Mouse (Mus musculus): ENCODE results near the gene Ms4a4d.
"Not testable (repeated sequence)": the region's sequence is repeated elsewhere in the genome, so short reads cannot be mapped to it uniquely, and the experiment has no call there.

The Ms4a4d gene

GRCm38 (mm10) chr19:11536593-11536992 lies at the start of gene Ms4a4d:
Ms4a4d (plus strand) TSS chr19:11536801.
- in situ Hi-C loops (cut with MboI, MseI) = no loop called here

GRCm38 (mm10) chr19:11491406-11492189 lies 45.0 kb upstream of the Ms4a4d start:
- in situ Hi-C loops (cut with MboI, MseI) = loop anchor here in 1 of 2 experiments (5.0 to 10.0 kb wide), 2 partner anchors 129 to 747 kb away; no protein-coding TSS in a partner anchor

GRCm38 (mm10) chr19:11492671-11493070 lies 43.9 kb upstream of the Ms4a4d start:
- in situ Hi-C loops (cut with MboI, MseI) = loop anchor here in 1 of 2 experiments (5.0 to 10.0 kb wide), 2 partner anchors 130 to 748 kb away; no protein-coding TSS in a partner anchor

GRCm38 (mm10) chr19:11494519-11494918 lies 42.1 kb upstream of the Ms4a4d start:
- in situ Hi-C loops (cut with MboI, MseI) = loop anchor here in 1 of 2 experiments (5.0 to 10.0 kb wide), 2 partner anchors 132 to 750 kb away; no protein-coding TSS in a partner anchor

GRCm38 (mm10) chr19:11496361-11496760 lies 40.2 kb upstream of the Ms4a4d start:
- in situ Hi-C loops (cut with MboI, MseI) = loop anchor here in 1 of 2 experiments (10.0 kb wide), 1 partner anchor 752 kb away; no protein-coding TSS in a partner anchor

GRCm38 (mm10) chr19:11497300-11497699 lies 39.3 kb upstream of the Ms4a4d start:
- in situ Hi-C loops (cut with MboI, MseI) = loop anchor here in 1 of 2 experiments (10.0 kb wide), 1 partner anchor 752 kb away; no protein-coding TSS in a partner anchor

GRCm38 (mm10) chr19:11500796-11501195 lies 35.8 kb upstream of the Ms4a4d start:
- in situ Hi-C loops (cut with MboI, MseI) = loop anchor here in 1 of 2 experiments (25.0 kb wide), 1 partner anchor 512 kb away; no protein-coding TSS in a partner anchor

- in situ Hi-C loops (cut with MboI, MseI) = loop anchor here in 1 of 2 experiments (25.0 kb wide), 1 partner anchor 511 kb away; no protein-coding TSS in a partner anchor
Observed at GRCm38 (mm10) chr19:11501326-11501725, 35.3 kb upstream of the Ms4a4d start.

- in situ Hi-C loops (cut with MboI, MseI) = loop anchor here in 1 of 2 experiments (25.0 kb wide), 1 partner anchor 507 kb away; no protein-coding TSS in a partner anchor
Observed at GRCm38 (mm10) chr19:11504857-11505256, 31.7 kb upstream of the Ms4a4d start.

GRCm38 (mm10) chr19:11513458-11513857 lies 23.1 kb upstream of the Ms4a4d start:
- in situ Hi-C loops (cut with MboI, MseI) = loop anchor here in 1 of 2 experiments (25.0 kb wide), 1 partner anchor 499 kb away; no protein-coding TSS in a partner anchor

- in situ Hi-C loops (cut with MboI, MseI) = loop anchor here (5.0 to 25.0 kb wide), 2 partner anchors 491 to 496 kb away; no protein-coding TSS in a partner anchor
Observed at GRCm38 (mm10) chr19:11516246-11516645, 20.4 kb upstream of the Ms4a4d start, which contains the start of gene Ms4a6b. Ms4a6b (plus strand) TSS chr19:11516512.

GRCm38 (mm10) chr19:11516845-11517244 lies 19.8 kb upstream of the Ms4a4d start:
- in situ Hi-C loops (cut with MboI, MseI) = loop anchor here (5.0 to 25.0 kb wide), 2 partner anchors 490 to 495 kb away; no protein-coding TSS in a partner anchor

GRCm38 (mm10) chr19:11517373-11517772 lies 19.2 kb upstream of the Ms4a4d start:
- in situ Hi-C loops (cut with MboI, MseI) = loop anchor here (5.0 to 25.0 kb wide), 2 partner anchors 490 to 495 kb away; no protein-coding TSS in a partner anchor

- in situ Hi-C loops (cut with MboI, MseI) = loop anchor here (5.0 to 25.0 kb wide), 2 partner anchors 489 to 494 kb away; no protein-coding TSS in a partner anchor
Observed at GRCm38 (mm10) chr19:11518356-11518755, 18.2 kb upstream of the Ms4a4d start.

- in situ Hi-C loops (cut with MboI, MseI) = loop anchor here (5.0 to 25.0 kb wide), 3 partner anchors 82 to 492 kb away; partner anchors contain the start of gene Ms4a6d (in 2 of the 2)
Observed at GRCm38 (mm10) chr19:11520146-11520545, 16.5 kb upstream of the Ms4a4d start.

- in situ Hi-C loops (cut with MboI, MseI) = no loop called here
Observed at GRCm38 (mm10) chr19:11533421-11533820, 3.2 kb upstream of the Ms4a4d start.

- in situ Hi-C loops (cut with MboI, MseI) = no loop called here
Observed at GRCm38 (mm10) chr19:11533888-11534445, 2.6 kb upstream of the Ms4a4d start.

GRCm38 (mm10) chr19:11537336-11537735 lies 735 bp downstream of the Ms4a4d start:
- in situ Hi-C loops (cut with MboI, MseI) = no loop called here

GRCm38 (mm10) chr19:11540166-11540821 lies 3.7 kb downstream of the Ms4a4d start:
- in situ Hi-C loops (cut with MboI, MseI) = not testable (repeated sequence)

- in situ Hi-C loops (cut with MboI, MseI) = not testable (repeated sequence)
Observed at GRCm38 (mm10) chr19:11544383-11544782, 7.8 kb downstream of the Ms4a4d start.

GRCm38 (mm10) chr19:11547911-11548310 lies 11.3 kb downstream of the Ms4a4d start:
- in situ Hi-C loops (cut with MboI, MseI) = no loop called here
